8 mouse cellular contexts compared by ENCODE assay signal in the genomic region with DNA sequence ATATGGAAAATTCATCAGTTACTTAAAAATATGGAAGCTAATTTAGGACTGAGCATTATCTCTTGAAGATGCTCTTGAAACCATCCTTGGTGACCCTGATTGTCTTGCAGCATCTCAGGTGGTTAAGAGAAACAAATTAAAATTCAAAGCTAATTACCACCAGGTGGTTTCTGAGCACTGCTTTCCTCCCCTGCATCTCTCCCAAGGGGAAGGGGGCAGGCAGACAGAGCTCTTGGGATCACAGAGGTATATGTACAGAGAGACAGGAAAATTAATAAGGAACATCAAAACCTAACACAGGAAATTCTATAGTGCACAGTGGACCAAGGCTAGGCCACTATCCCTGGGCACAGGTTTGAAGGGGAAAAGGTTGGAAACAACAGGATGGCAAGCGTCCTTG. TPM values are rescaled to one million over a fixed set of nuclear protein-coding genes. Genes with fewer than 3 reads are reported as not detected.
DNase-seq lines count a peak whose midpoint lies in the region; ATAC-seq lines count a peak whose summit lies in the region.

No protein-coding gene starts in this region.

- H3K27ac ChIP-seq in embryonic facial prominence, embryonic 13.5 days, result peak overlapping the region; percentile 78
- H3K27ac ChIP-seq in midbrain, embryonic 15.5 days, result no peak overlapping the region

- 0 out of 2 replicates have a peak, but pooled peaks have one; percentile 29 for ATAC-seq in embryonic facial prominence, embryonic 13.5 days (ENCODE audit: insufficient number of reproducible peaks, insufficient read depth, low FRiP score, low TSS enrichment, low read depth)
- peak; percentile 48 for ATAC-seq in midbrain, embryonic 15.5 days (replicated peaks)

- H3K9ac ChIP-seq in embryonic facial prominence, embryonic 13.5 days, result peak overlapping the region; percentile 80
- H3K9ac ChIP-seq in midbrain, embryonic 15.5 days, result peak overlapping the region; percentile 30

- H3K36me3 ChIP-seq in embryonic facial prominence, embryonic 13.5 days, result no peaks in the 10 kb centered on the region
- H3K36me3 ChIP-seq in midbrain, embryonic 15.5 days (replicated peaks), result no peaks in the 10 kb centered on the region

- H3K27me3 ChIP-seq in embryonic facial prominence, embryonic 13.5 days, result no peaks in the 10 kb centered on the region
- no peaks in the 10 kb centered on the region for H3K27me3 ChIP-seq in midbrain, embryonic 15.5 days (replicated peaks)

- H3K9me3 ChIP-seq in embryonic facial prominence, embryonic 13.5 days, result 0 out of 2 replicates have a peak, but pooled peaks cover 4% of the 10 kb centered on the region
- no peaks in the 10 kb centered on the region for H3K9me3 ChIP-seq in midbrain, embryonic 15.5 days

- peak; percentile 1 for DNase-seq in ovary, postnatal 14 days (ENCODE audit: low spot score)
- DNase-seq in ovary, postnatal 10 days (ENCODE audit: low spot score), result no peak
- peak; percentile 0 for DNase-seq in hindlimb bud, embryonic 11.5 days (ENCODE audit: extremely low spot score, low read depth, low spot score)
- DNase-seq in adrenal gland, adult (ENCODE audit: inconsistent age in 2 of 2, low spot score in 1 of 2), result no peak
- DNase-seq in layer of hippocampus, adult 8-10 months (ENCODE audit: low spot score in 2 of 2), result no peak
- no peak for DNase-seq in right cerebral cortex, postnatal 14 days

- 65% methylated on average over 1 of the region's 1 CpGs for WGBS in embryonic facial prominence, embryonic 13.5 days
- WGBS in midbrain, embryonic 15.5 days, result 57% methylated on average over 1 of the region's 1 CpGs

- H3K4me3 ChIP-seq in embryonic facial prominence, embryonic 13.5 days, result peak overlapping the region; percentile 58
- H3K4me3 ChIP-seq in midbrain, embryonic 15.5 days, result peak overlapping the region; percentile 47

- H3K4me1 ChIP-seq in embryonic facial prominence, embryonic 13.5 days, result peaks cover 5% of the 10 kb centered on the region
- H3K4me1 ChIP-seq in midbrain, embryonic 15.5 days, result peaks cover 9% of the 10 kb centered on the region

- H3K4me2 ChIP-seq in embryonic facial prominence, embryonic 13.5 days, result peak overlapping the region; percentile 77
- peak overlapping the region; percentile 61 for H3K4me2 ChIP-seq in midbrain, embryonic 15.5 days

RNA-seq across cellular contexts. Expression of a gene that starts 0.5 kb away (rescaled TPM):
- polyA plus RNA-seq in embryonic facial prominence, embryonic 13.5 days (2015; fragmentation: Nextera tagmentation; extraction: Ambion mirVana), result 1.7 and 2.5 TPM in 2 replicates
- polyA plus RNA-seq in midbrain, embryonic 15.5 days (2015; fragmentation: Nextera tagmentation; extraction: Ambion mirVana), result 1.4 and 1.6 TPM in 2 replicates
- 1 to 10 TPM; 3.2 to 4.3 (median 3.9) TPM for total RNA-seq in layer of hippocampus, adult 8-10 months (2022)

RNA-seq across cellular contexts. Expression of a gene that starts 26.6 kb away (rescaled TPM):
- polyA plus RNA-seq in embryonic facial prominence, embryonic 13.5 days (2015; fragmentation: Nextera tagmentation; extraction: Ambion mirVana), result 0.41 and 1.1 TPM in 2 replicates
- 0.91 and 1.5 TPM in 2 replicates for polyA plus RNA-seq in midbrain, embryonic 15.5 days (2015; fragmentation: Nextera tagmentation; extraction: Ambion mirVana)
- total RNA-seq in layer of hippocampus, adult 8-10 months (2022), result 1 to 10 TPM; 5.0 to 9.0 (median 6.3) TPM

RNA-seq across cellular contexts. Expression of a gene that starts 27.5 kb away (rescaled TPM):
- polyA plus RNA-seq in embryonic facial prominence, embryonic 13.5 days (2015; fragmentation: Nextera tagmentation; extraction: Ambion mirVana), result not detected in 2 replicates
- polyA plus RNA-seq in midbrain, embryonic 15.5 days (2015; fragmentation: Nextera tagmentation; extraction: Ambion mirVana), result not detected in 2 replicates
- 1 to 10 TPM in 2 of 4 experiments, not detected in 2; 1.1 to 3.2 TPM for total RNA-seq in layer of hippocampus, adult 8-10 months (2022)

RNA-seq across cellular contexts. Expression of a gene that starts 27.5 kb away (rescaled TPM):
- 1.0 TPM in 2 replicates for polyA plus RNA-seq in embryonic facial prominence, embryonic 13.5 days (2015; fragmentation: Nextera tagmentation; extraction: Ambion mirVana)
- 0.49 and 0.68 TPM in 2 replicates for polyA plus RNA-seq in midbrain, embryonic 15.5 days (2015; fragmentation: Nextera tagmentation; extraction: Ambion mirVana)
- total RNA-seq in layer of hippocampus, adult 8-10 months (2022), result 1 to 10 TPM; 1.1 to 2.0 (median 1.3) TPM

RNA-seq across cellular contexts. Expression of a gene that starts 42.7 kb away (rescaled TPM):
- polyA plus RNA-seq in embryonic facial prominence, embryonic 13.5 days (2015; fragmentation: Nextera tagmentation; extraction: Ambion mirVana), result 0.39 TPM in 1 of 2 replicates, not detected in the other
- not detected in 2 replicates for polyA plus RNA-seq in midbrain, embryonic 15.5 days (2015; fragmentation: Nextera tagmentation; extraction: Ambion mirVana)
- total RNA-seq in layer of hippocampus, adult 8-10 months (2022), result not detected

Comparison
In these comparisons a context has a peak if more than half of its experiments do, and no peak if none do; other contexts are left out.
1. DNase-seq: peak in ovary, postnatal 14 days (single experiment) and hindlimb bud, embryonic 11.5 days (single experiment); none in ovary, postnatal 10 days (single experiment), adrenal gland, adult (0 of 2), layer of hippocampus, adult 8-10 months (0 of 2) and right cerebral cortex, postnatal 14 days (single experiment).